Mouse (Mus musculus) brain, embryonic 18.5 days (tissue): Measurements from ENCODE around the gene Stau1.
A peak's percentile ranks its signal among the peaks of the same experiment; 100 is the strongest.

Experiments
- DNase-seq: peaks from one replicate; pipeline ENCODE4 v3.0.0-alpha.2; 2012; ENCODE audit warnings: low read depth, low spot score

The Stau1 gene

GRCm38 (mm10) chr2:166923971-166924370 is 72.1 kb downstream of the Stau1 start:
- no peak for DNase-seq

GRCm38 (mm10) chr2:166910536-166910935 is 85.6 kb downstream of the Stau1 start:
- no peak for DNase-seq

GRCm38 (mm10) chr2:166909729-166910128 is 86.4 kb downstream of the Stau1 start:
- DNase-seq, result no peak

- DNase-seq, result no peak
Measured at GRCm38 (mm10) chr2:166906523-166907182, 89.4 kb downstream of the Stau1 start.

GRCm38 (mm10) chr2:166905711-166906522 is 90.2 kb downstream of the Stau1 start, which contains the start of gene Cse1l:
Cse1l (plus strand) TSS chr2:166906040.
- DNase-seq, result peak; percentile 94

- no peak for DNase-seq
Measured at GRCm38 (mm10) chr2:166903719-166904282, 92.3 kb downstream of the Stau1 start.

GRCm38 (mm10) chr2:166900792-166901505 is 95.2 kb downstream of the Stau1 start:
- no peak for DNase-seq

- no peak for DNase-seq
Measured at GRCm38 (mm10) chr2:166899746-166900145, 96.4 kb downstream of the Stau1 start.

GRCm38 (mm10) chr2:166899161-166899560 is 96.9 kb downstream of the Stau1 start:
- DNase-seq, result no peak
